Mouse (Mus musculus) G1E (cell line): Measurements from ENCODE around the gene Pex5. TPM values are rescaled to one million over a fixed set of nuclear protein-coding genes. Genes with fewer than 3 reads are reported as not detected.
"Not testable (repeated sequence)": the region's sequence is repeated elsewhere in the genome, so short reads cannot be mapped to it uniquely, and the experiment has no call there.

Experiments
- ATAC-seq: 2 replicates; pipeline ENCODE4 v1.8.0; 2016; ENCODE audit warnings: mild to moderate bottlenecking; ENCODE audit not compliant: insufficient number of reproducible peaks, poor library complexity, low FRiP score, severe bottlenecking; ENCODE audit errors: extremely low read depth
- DNase-seq: peaks from one replicate; pipeline ENCODE4 v3.0.0; 2012; ENCODE audit warnings: low spot score
- H3K27me3 ChIP-seq: 2 replicates; pipeline ENCODE4 v1.6.1; 2012; ENCODE audit warnings: mild to moderate bottlenecking, low read length, inconsistent platforms; ENCODE audit not compliant: insufficient read depth
- H3K36me3 ChIP-seq: replicated peaks from 2 replicates; pipeline ENCODE3; 2012; ENCODE audit warnings: mild to moderate bottlenecking, inconsistent platforms
- H3K4me1 ChIP-seq: 2 replicates; pipeline ENCODE4 v1.6.1; 2012; ENCODE audit warnings: low read depth, low read length, inconsistent platforms, mixed read lengths; ENCODE audit not compliant: insufficient read depth
- H3K4me3 ChIP-seq: 2 replicates; pipeline ENCODE4 v1.5.1; 2012; ENCODE audit warnings: low read depth, mild to moderate bottlenecking, inconsistent platforms, low read length, moderate library complexity, mixed read lengths
- H3K9me3 ChIP-seq: replicated peaks from 2 replicates; pipeline ENCODE4 v1.6.1; 2012; ENCODE audit warnings: inconsistent platforms
- CTCF ChIP-seq: IDR thresholded peaks from 2 replicates; pipeline ENCODE4 v1.5.1; 2012; ENCODE audit warnings: low read depth, low read length, inconsistent platforms, mixed read lengths
- GATA1 ChIP-seq: IDR thresholded peaks from 2 replicates; pipeline ENCODE4 v1.6.1; 2012; ENCODE audit warnings: borderline replicate concordance, low read length, inconsistent platforms, mixed read lengths
- GATA2 ChIP-seq: IDR thresholded peaks from 2 replicates; pipeline ENCODE4 v1.6.1; 2012; ENCODE audit warnings: low read depth, low read length, inconsistent platforms, borderline replicate concordance
- POLR2AphosphoS5 ChIP-seq: IDR thresholded peaks from 2 replicates; pipeline ENCODE4 v1.6.1; 2012; ENCODE audit warnings: low read depth, low read length, inconsistent platforms; ENCODE audit not compliant: insufficient replicate concordance
- TAL1 ChIP-seq: conservative IDR thresholded peaks from 2 replicates; pipeline ENCODE4 v1.6.1; 2012; ENCODE audit warnings: low read depth, low read length, inconsistent platforms, mixed read lengths
- polyA plus RNA-seq: library from polyadenylated mRNA; stranded (reverse); fragments of >175 nt; gene quantifications from 2 replicates; pipeline ENCODE4 v1.2.3, GENCODE M21; 2012
- total RNA-seq, 2 experiments: library from RNA; stranded (forward) in 1 of 2; stranded (reverse) in 1 of 2; fragments of 200-1000 nt in 1 of 2; fragments of >200 nt in 1 of 2; fragmentation: Nextera tagmentation in 1 of 2; gene quantifications; 2 replicates each; pipeline ENCODE4 v1.2.3; 2014 to 2017

Gene Pex5
- total and polyA plus RNA-seq, 3 experiments = 19.1 to 25.0 (median 22.3) TPM

GRCm38 (mm10) chr6:124407180-124407579, 7.7 kb downstream of the Pex5 start:
- DNase-seq (no peak), ATAC-seq (no peak)
- Histone ChIP-seq H3K27me3 (no peaks in the 10 kb centered on the region), H3K9me3 (no peaks in the 10 kb centered on the region), H3K4me3 (no peak overlapping the region), H3K36me3 (peaks cover 79% of the 10 kb centered on the region), H3K4me1 (no peaks in the 10 kb centered on the region)
- TF ChIP-seq GATA2 (no peak), GATA1 (no peak), POLR2AphosphoS5 (no peak), CTCF (no peak), TAL1 (no peak)

- no peak for ATAC-seq
- TF ChIP-seq TAL1 = no peak
- no peak for TF ChIP-seq GATA1
- TF ChIP-seq GATA2 = no peak
- no peak for TF ChIP-seq CTCF
- TF ChIP-seq POLR2AphosphoS5 = no peak
- Histone ChIP-seq H3K27me3 (no peaks in the 10 kb centered on the region), H3K4me1 (no peaks in the 10 kb centered on the region), H3K9me3 (no peaks in the 10 kb centered on the region), H3K4me3 (no peak overlapping the region), H3K36me3 (peaks cover 81% of the 10 kb centered on the region)
- no peak for DNase-seq
Measured at GRCm38 (mm10) chr6:124406326-124406725, 8.5 kb downstream of the Pex5 start.

- TF ChIP-seq GATA2 = no peak
- no peak for TF ChIP-seq GATA1
- no peak for TF ChIP-seq TAL1
- TF ChIP-seq POLR2AphosphoS5 = no peak
- no peak for ATAC-seq
- Histone ChIP-seq H3K36me3 (peaks cover 86% of the 10 kb centered on the region), H3K9me3 (no peaks in the 10 kb centered on the region), H3K27me3 (no peaks in the 10 kb centered on the region), H3K4me1 (peaks cover 10% of the 10 kb centered on the region), H3K4me3 (no peak overlapping the region)
- DNase-seq = no peak
Measured at GRCm38 (mm10) chr6:124399738-124400137, 15.1 kb downstream of the Pex5 start.

- H3K36me3 ChIP-seq = peaks cover 42% of the 10 kb centered on the region
- not testable (repeated sequence) for H3K4me3 ChIP-seq, H3K4me1 ChIP-seq, ATAC-seq, DNase-seq, H3K9me3 ChIP-seq, H3K27me3 ChIP-seq
Measured at GRCm38 (mm10) chr6:124394991-124395390, 19.9 kb downstream of the Pex5 start.

- Histone ChIP-seq H3K36me3 (no peaks in the 10 kb centered on the region), H3K9me3 (no peaks in the 10 kb centered on the region), H3K4me3 (no peak overlapping the region), H3K4me1 (peaks cover 30% of the 10 kb centered on the region), H3K27me3 (no peaks in the 10 kb centered on the region)
- TF ChIP-seq POLR2AphosphoS5 (no peak), GATA1 (no peak), TAL1 (no peak), GATA2 (no peak), CTCF (no peak)
- ATAC-seq = no peak
- no peak for DNase-seq
Measured at GRCm38 (mm10) chr6:124380142-124380541, 34.7 kb downstream of the Pex5 start.

GRCm38 (mm10) chr6:124379331-124379730, 35.5 kb downstream of the Pex5 start:
- TF ChIP-seq GATA2 = no peak
- no peak; the same call in 1 of the 2 replicates for TF ChIP-seq CTCF
- TF ChIP-seq POLR2AphosphoS5 = no peak
- TF ChIP-seq GATA1 = no peak
- TF ChIP-seq TAL1 = no peak
- H3K4me1 ChIP-seq = peaks cover 37% of the 10 kb centered on the region
- ATAC-seq (no peak), DNase-seq (no peak)
- no peak overlapping the region for H3K4me3 ChIP-seq
- no peaks in the 10 kb centered on the region for H3K9me3 ChIP-seq
- H3K36me3 ChIP-seq = no peaks in the 10 kb centered on the region
- no peaks in the 10 kb centered on the region for H3K27me3 ChIP-seq

- H3K4me1 ChIP-seq = peaks cover 47% of the 10 kb centered on the region
- no peaks in the 10 kb centered on the region for H3K27me3 ChIP-seq
- no peak overlapping the region for H3K4me3 ChIP-seq
- DNase-seq (no peak), ATAC-seq (no peak)
- H3K36me3 ChIP-seq = no peaks in the 10 kb centered on the region
- no peak for TF ChIP-seq GATA1
- no peak for TF ChIP-seq GATA2
- TF ChIP-seq CTCF = no peak
- TF ChIP-seq POLR2AphosphoS5 = no peak
- no peak for TF ChIP-seq TAL1
- no peaks in the 10 kb centered on the region for H3K9me3 ChIP-seq
Measured at GRCm38 (mm10) chr6:124377494-124378255, 37.2 kb downstream of the Pex5 start.
